Mouse (Mus musculus) adrenal gland, postnatal 36 days (tissue): ENCODE measurements around the gene Oxnad1. TPM values are rescaled to one million over a fixed set of nuclear protein-coding genes. Genes with fewer than 3 reads are reported as not detected.

Experiments used
- DNase-seq, 2 experiments: peaks; one replicate each; pipeline ENCODE4 v3.0.0; 2021; ENCODE audit warnings: mixed read lengths in 1 of 2
- long read RNA-seq, 2 experiments: library from polyadenylated mRNA; stranded (forward); transcript quantifications; one replicate each; pipeline ENCODE4 v2.0.0; 2021; ENCODE audit warnings: borderline sequencing depth in 2 of 2
- total RNA-seq, 2 experiments: library from RNA; stranded (reverse); gene quantifications; 2 replicates each; pipeline ENCODE4 v1.2.3; 2021

The Oxnad1 gene
- 10 to 100 TPM; 33.9 to 40.8 TPM for total RNA-seq
- long read RNA-seq, experiment 1, transcript Oxnad1-201 (8 exons, 2,376 nt) = major isoform, 30 of 47 reads
- long read RNA-seq, experiment 1, partial matches to known transcripts = 0 of 47 reads
- long read RNA-seq, experiment 1, other reads (novel, unspliced or antisense) = 17 of 47 reads
- long read RNA-seq, experiment 2, transcript Oxnad1-201 (8 exons, 2,376 nt) = major isoform, 7 of 10 reads
- long read RNA-seq, experiment 2, partial matches to known transcripts = 0 of 10 reads
- long read RNA-seq, experiment 2, other reads (novel, unspliced or antisense) = 3 of 10 reads

DNA sequence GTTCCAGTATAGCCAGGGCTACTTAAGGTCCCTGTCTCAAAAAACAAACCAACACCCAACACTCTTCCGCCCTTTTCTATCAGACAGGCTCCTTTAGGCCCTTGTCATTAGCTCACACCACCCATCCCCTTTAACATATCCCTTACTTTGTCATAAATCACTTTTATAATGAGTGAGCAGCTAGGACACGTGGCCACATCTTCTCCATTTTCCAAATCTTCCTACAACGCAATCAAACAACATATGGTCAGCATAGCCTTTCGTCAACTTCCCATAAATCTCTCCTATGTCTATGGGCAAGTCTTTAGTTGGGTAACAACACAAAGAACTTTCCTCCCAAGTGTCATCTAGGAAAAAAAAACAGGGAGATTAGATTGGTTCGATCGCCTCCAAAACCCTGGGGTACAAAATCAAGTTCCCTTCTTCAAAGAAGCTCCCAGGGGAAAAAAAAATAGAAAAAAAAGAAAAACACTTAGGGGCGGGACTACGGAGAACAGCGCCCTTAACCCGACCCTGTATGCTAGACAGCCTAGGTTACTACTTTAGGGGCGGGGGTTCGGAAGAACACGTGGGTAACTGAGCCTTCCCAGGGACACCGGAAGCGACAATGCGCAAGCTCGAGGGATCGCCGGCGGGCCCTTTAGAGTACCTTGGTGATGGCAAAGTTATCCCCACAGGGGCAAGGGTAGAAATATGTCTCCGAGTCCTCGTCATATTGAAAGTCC lies at the start of gene Oxnad1:
Oxnad1 (plus strand) TSS at position 614 of the 725 bp plus-strand sequence.
- peak; percentile 91 to 92 for DNase-seq

DNA sequence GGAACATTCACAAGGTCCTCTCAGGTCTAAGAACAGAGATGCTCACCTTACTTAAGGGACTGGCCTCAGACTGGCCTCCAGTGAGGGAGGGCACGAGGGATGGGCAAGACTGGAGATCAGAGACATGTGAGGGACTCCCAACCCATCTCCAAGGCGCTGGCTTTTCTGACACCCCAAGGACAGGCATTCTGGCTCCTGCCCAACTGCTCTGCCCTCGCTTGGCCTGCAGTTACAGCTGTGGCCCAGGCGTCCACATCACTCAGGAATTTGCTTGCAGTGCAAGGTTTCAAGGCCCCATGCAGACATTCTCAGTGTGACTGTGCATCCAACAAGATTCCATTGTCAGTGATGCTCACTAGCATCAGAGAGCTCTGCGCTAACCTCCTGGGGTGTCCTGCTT lies 48.7 kb upstream of the Oxnad1 start:
- peak; percentile 82 to 83 for DNase-seq

DNA sequence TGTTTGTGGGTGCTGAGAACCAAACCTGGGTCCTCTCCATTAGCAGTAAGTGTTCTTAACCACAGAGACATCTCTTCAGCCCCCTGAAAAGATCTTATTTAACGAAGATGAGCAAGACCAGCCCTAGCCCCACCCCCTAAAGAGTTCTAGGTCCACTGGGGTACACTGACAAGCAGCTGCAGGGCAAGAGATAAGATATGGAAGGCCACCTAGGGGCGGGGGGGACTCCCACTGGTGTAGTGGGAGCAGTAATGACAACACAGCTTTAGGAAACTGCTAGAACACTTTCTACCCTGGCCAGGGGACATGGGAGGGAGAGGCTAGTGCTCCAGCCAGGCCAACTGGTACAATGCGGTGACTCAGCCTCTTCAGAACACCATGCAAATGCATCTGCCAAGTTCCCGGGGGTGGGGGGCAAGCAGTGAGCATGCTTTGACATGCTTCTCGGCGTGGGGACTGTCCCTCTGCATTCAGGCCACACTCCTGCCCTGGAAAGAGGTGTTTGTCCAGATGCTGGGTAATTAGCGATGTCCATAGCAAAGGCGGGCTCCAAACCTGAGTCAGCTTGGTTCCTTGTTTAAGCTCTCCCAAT lies 47.4 kb upstream of the Oxnad1 start:
- peak in 1 of 2 experiments; percentile 49 for DNase-seq

DNA sequence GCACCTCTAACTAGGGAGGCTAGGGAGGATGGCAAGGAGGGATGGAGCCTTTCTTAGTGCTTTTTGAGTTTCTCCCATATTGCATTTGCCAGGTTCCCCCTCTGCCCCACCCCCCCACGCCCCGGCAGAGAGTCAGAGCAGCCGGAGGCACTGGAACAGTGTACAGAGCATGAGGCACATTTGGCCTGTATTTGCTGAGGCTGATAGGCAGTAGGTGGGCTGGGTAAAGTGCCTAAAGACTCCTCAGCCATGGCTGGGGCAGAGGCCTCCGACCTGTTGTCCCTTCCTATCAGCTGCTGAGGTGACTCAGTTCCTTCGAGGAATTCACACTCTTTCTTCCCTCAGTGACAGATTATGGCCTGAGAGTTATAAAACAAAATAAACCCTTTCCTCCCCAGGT lies 43.1 kb upstream of the Oxnad1 start:
- DNase-seq = no peak

DNA sequence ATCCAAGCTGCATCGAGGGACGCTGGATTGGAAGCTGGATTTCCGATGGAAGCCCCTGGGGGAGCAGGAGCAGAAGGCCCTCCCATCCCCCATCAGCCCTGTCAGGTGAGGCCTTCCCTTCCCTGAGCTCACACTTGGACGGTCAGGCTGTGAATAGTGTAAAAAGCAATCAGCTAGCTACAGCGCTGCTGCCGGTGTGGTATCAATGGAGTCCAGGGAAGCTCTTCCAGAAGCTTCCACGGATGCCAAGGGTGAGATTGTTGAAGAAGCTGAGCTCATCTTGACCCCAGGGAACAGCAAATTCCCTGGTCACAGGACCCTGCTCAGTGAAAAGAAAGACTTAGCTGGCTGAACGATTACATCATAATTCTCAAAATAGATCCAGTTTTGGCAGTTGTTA lies 38.8 kb upstream of the Oxnad1 start:
- no peak for DNase-seq

DNA sequence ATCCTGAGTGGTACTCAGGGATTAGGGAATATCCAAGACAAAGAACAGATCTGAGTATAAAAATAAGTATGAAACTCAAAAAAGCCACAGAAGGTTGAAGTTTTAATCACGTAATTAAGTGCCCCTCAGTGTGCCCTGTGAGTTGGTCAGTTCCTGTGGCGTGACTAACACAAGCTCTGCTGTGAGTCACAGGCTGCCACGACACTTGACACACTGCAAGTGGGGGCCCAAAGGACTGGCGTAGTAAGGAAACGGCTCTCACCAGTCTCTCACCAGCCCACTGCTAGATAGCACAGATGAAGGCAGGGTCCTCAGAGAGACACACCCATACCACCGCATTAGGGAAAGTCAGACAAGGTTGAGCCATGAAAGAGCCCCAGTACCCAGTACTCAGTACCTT lies 35.0 kb upstream of the Oxnad1 start:
- peak; percentile 29 to 42 for DNase-seq

DNA sequence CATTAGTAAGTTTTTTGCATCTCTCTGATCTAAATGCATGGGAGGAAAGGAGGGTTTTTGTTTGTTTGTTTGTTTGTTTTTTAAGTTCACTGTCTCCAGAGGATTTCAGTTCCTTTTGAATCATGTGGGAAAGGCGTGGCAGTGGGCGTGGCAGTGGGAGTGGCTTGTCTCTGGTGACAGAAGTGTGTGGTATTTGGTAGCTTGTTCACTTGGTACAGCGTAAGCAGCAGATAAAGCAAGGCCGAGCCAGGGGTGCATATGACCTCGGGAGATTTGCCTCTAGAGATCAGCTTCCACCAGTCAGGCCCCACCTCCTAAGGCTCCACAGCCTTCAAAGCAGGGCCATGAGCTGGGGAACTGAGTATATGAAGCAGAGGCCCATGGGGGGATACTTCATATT lies 31.3 kb upstream of the Oxnad1 start:
- no peak for DNase-seq

DNA sequence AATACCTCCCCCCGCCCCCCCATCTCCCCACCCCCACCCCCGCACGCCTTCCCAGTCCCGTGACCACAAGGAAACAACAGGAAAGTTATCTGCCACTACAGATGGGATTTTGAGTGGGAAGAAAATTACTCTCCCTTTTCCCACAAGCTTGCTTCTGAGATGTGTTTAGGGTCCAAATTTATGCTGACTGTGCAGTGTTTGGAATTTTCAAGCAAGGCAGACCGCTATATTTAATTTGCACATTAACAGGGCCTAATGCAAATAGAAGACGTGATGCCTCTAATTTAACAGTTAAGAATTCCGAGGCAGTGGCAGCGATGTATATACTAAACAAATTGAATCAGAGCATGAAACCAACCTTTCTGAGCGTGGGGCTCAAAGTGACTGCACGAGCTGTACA lies 30.4 kb upstream of the Oxnad1 start:
- no peak for DNase-seq

DNA sequence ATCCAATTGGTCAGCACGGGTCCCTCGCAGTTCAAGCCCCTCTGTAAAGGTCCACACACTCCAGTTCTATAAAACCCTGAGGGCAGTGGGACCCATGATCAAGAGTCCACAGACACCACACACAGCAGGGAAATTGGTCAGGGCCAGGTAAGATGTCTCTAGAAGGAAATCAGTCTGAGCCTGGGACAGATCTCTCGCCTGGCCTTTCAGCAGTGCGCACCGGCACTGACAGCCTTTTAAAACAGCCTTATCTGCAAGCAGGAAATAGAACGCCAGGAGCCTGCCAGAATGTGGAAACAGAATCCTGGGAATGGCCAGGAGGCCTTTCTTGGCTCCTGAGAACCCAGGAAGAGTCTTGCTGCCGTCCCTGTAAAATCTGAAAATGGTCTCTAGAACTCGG lies 29.4 kb upstream of the Oxnad1 start:
- no peak for DNase-seq

DNA sequence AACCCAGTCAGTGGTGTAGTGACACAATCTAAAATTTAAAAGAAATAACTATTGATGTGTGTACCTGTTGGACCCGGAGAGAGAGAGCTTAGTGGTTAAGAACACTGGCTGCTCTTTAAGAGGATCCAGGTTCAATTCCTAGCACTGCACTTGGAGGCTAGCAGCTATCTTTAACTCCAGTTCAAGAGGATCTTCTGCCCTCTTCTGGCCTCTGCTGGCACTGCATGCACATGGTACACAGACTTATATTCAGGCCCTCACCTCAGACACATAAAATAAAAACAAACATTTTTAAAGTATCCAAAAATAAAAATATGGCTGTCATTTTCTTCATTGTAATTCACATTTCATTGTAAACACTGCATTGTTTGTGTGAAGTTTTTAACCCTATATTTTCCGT lies 28.5 kb upstream of the Oxnad1 start:
- peak; percentile 33 to 42 for DNase-seq

DNA sequence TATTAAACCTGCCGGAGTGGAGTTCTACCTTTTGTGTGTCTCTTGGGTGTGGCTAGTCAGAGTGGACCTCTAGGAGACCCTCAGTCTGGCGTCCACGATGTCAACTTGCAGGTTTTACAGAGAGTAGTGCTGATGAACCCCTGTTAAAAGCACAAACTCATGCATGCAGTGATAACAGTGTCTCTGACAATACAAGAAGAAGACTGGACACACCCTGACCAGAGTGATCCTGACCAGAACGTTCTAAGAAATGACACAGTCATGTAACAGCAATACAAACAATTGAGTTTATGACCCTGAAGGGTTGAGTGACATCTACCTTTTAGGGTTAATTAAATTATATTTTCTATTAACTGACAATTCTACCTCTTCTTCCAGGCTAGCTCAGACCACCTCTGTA lies 27.5 kb upstream of the Oxnad1 start:
- DNase-seq = no peak

DNA sequence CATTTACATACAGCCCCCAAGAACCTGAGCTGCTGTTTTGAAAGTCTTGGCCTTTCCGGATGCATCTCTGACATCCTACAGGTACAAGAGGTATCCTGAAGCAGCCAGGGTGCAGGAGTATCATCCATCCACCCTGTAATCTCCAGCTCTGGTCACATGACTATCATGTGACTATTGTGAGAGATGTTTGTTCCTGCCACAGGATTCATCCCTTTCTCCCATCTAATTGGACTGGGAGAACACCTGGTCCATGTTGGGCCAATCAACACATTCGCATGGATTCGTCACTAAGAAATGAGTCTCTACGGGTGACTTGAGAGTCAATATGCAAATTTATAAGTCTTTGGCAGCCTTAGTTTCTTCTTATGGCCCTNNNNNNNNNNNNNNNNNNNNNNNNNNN lies 23.8 kb upstream of the Oxnad1 start:
- no peak for DNase-seq

DNA sequence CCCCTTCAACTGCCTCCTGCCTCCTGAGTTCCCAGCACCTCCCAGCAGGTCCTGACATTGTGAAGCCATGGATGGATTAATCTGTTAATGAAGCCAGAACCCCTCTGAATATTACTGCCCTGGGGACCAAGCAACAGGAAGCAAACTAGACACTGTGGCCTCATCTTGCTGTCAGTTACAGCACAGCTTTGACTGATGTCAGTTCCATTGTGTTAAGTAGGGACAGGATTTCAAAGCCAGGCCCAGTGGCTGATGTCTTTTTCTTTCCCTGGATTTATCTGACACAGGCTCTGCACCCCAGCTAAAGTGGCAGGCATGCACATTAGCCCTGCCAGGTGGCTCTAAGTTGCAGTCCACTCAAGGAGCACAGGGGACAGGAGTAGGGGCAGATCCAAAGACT lies 12.4 kb upstream of the Oxnad1 start:
- no peak for DNase-seq

DNA sequence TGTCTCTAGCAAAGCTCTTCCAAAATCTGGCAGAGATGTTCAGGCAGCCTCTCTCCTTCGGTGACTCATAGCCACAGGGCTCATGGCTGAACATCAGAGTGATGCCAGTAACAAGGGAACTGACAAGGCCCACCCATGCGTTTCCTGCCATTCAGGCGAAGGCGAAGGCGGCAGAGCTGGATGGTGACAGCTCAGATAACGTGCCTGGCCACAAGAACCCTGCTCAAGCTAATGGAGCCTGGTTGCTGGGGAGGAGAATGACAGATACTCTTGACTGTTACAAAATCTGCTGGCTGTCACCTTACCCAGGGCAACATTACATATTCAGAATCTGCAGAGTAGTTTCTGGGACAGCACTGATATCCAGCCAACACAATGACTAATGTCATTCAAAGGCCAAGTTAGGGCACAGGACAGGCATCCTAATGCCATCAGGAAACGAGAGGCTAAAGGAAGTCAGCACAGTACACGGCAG lies 11.9 kb upstream of the Oxnad1 start:
- DNase-seq = peak; percentile 56 to 69

DNA sequence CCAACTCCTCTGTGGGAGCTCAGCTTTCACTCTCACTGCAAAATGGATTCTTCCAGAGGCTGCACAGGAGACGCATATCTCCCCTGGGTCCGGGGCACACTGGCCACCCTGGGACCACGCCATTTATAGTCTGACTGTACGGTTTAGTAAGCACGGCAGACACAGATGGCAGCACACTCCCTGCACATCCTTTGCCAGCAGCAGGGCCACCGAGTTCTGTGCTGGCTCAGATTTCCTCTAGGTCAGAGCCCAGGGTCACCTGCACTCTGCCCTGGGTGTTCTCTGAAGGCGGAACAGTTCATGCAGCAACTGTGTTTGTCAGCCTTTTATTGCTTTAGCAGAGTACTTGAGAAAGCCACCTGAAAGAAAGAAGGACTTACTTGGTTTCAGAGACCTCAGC lies 11.3 kb upstream of the Oxnad1 start:
- DNase-seq = no peak

DNA sequence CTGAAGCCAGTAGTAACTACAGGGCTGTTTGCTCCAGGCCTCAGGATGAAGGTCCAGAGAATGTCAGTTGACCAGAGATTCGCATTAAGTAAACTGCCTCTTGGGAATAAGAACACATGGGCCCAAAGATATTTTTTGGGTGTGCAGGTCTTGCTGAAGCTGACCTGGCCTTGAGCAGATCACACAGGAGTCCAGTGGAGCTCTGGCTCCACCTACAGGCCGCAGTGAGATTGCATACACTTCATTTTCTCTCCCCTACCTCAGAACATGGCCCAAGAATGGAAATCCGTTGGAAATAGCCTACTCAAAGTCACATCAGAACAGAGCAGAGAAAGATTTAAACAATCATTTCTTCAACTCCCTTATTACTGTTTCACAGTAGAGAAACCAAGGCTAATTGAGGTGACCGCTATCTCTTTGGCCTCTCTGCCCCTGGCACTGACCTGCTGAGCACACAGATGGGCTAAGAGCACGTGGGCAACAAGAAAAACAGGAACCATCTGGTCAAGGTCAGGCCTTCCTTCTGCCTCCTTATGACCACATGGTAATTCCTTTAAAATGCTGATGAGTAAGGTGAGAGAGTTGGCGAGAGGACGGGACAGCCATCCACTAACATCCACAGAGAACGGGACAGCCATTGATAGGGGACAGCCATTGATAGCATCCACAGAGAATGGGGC lies 8.1 kb upstream of the Oxnad1 start:
- DNase-seq = peak; percentile 66 to 79

DNA sequence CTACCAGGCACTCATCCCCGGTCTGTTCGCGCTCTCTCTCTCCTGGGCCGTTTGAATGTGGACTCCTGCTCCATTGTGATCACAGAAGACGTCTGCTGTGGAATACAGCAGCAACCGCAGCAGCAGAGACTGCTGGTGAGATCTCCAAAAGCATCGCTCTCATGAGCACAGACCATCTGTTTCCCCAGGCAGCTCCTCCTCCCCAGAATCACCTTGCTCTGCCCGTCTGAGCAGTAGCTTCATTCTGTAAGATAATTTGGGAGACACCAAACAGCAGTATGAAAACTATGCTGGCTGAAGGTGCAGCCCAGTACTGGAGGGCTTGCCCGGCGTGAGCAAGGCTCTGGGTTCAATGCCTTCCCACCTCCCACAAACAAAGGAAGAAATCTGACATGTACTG lies 4.1 kb upstream of the Oxnad1 start:
- DNase-seq = no peak

DNA sequence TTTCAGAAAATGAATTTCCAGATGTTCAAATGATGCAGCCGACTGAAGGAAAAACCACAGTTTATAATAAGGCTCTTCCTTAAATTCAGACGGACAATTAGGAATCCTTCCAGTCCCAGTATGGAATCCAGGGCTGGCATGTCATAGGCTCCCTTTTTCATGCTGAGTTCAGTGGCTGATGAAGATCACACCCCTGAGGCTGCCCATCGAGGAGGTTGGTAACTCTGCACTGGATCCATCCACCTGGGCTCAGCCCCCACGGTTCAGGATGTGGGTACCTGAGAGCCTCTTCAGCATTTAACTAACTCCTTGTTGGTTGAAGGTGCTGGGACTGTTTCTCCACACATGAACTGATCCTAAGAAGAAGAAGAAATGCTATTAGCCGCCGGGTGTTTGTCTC lies 2.3 kb upstream of the Oxnad1 start:
- DNase-seq = no peak

DNA sequence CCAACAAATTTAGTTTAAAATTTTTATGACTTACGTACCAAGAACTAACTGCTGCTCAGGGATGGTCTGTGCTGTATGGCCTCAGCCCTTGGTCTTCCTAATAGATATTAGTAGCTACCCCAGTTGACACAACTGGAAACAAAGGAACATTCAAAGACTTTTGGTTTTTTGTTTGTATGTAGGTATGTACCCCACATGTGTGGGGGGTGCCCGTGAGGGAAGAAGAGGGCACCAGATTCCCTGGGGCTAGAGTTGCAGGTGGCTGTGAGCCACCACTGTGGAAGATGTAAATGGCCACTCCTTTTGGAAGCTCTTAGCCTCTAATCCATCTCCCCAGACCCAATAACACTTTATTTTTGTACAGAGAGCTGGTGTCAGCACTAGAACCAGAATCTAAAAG lies 1.7 kb upstream of the Oxnad1 start:
- no peak for DNase-seq

DNA sequence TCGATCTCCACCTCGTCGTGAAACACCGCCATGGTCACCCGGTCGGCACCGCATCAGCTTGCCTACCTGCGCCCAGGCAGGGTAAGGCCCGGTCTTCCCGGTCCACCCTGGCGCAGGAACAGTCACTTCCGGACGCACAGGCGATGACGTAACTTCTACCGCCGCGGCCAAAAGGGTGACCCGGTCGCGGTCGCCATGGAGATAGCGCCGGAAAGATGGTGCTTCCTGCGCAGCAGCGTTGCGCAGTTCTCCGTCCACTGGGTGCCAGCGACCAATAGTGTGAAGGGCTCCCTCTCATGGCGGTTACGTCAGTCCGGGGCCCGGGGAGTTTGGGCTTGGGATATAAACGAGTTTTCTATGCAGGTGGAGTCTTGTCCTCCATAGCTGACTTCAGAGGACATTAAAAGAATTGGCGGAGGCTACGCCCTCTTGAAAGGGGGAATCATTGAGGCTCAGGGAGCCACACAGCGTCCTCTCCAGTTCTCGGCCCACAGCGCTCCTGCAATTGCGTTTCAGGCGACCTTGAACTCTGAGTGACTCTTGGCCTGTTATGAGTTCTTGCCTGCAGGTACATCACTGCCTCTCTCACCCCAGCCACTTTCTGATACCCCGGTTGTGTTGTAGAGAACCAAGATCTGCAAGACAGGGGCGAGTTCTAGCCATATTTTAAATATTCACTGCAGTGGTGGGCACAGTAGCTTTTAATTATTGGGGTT lies 470 bp downstream of the Oxnad1 start, which contains the start of gene Dph3:
Dph3 (minus strand) TSS at position 244 of the 716 bp plus-strand sequence.
- peak; percentile 99 for DNase-seq

DNA sequence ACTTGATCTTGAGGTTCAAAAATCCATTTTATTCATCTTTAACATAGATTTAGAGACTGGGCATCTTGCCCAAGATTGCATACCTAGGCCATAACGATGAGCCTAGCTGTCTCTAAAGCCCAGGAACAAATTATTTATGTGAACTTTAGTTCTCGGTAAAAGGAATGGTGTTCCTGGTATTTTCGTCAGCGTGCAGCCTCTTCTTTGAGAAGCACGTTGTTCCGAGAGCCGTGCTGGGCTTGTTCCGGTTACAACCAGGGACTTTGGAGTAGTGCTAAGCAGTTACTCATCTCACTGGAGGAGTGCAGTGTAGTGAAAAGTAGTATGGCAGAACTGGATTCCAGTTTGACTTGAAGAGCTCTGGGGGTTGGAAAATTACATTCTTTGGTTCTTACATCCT lies 1.1 kb downstream of the Oxnad1 start:
- peak in 1 of 2 experiments; percentile 13 for DNase-seq
